Mouse (Mus musculus) forebrain, embryonic 16.5 days (tissue): ENCODE measurements around the gene Marco. TPM values are rescaled to one million over a fixed set of nuclear protein-coding genes. Genes with fewer than 3 reads are reported as not detected.

Experiments used
- ATAC-seq: fragments of 200-750 bp; cut with Nextera tagmentation; 2 replicates; pipeline ENCODE4 v1.8.0; 2017; ENCODE audit warnings: mild to moderate bottlenecking, moderate library complexity
- H3K27ac ChIP-seq: fragments of 300-500 bp; sonication (generic); 2 replicates; pipeline ENCODE4 v1.5.1; 2014; ENCODE audit warnings: low read length, control low read depth
- H3K27me3 ChIP-seq: fragments of 300-500 bp; sonication (generic); replicated peaks from 2 replicates; pipeline ENCODE4 v1.6.1; 2014; ENCODE audit warnings: low read length; ENCODE audit not compliant: control insufficient read depth, insufficient read depth
- H3K36me3 ChIP-seq: fragments of 300-500 bp; sonication (generic); 2 replicates; pipeline ENCODE4 v1.6.1; 2014; ENCODE audit not compliant: control insufficient read depth, insufficient read depth
- H3K4me1 ChIP-seq: fragments of 300-500 bp; sonication (generic); replicated peaks from 2 replicates; pipeline ENCODE4 v1.6.1; 2014; ENCODE audit warnings: low read length; ENCODE audit not compliant: control insufficient read depth, insufficient read depth
- H3K4me2 ChIP-seq: fragments of 300-500 bp; sonication (generic); 2 replicates; pipeline ENCODE4 v1.6.1; 2014; ENCODE audit warnings: mild to moderate bottlenecking, low read length, control low read depth
- H3K4me3 ChIP-seq: fragments of 300-500 bp; sonication (generic); replicated peaks from 2 replicates; pipeline ENCODE4 v1.5.1; 2014; ENCODE audit warnings: mild to moderate bottlenecking, low read length, control low read depth
- H3K9ac ChIP-seq: fragments of 300-500 bp; sonication (generic); replicated peaks from 2 replicates; pipeline ENCODE4 v1.6.1; 2014; ENCODE audit warnings: low read depth, low read length, control low read depth
- H3K9me3 ChIP-seq: fragments of 300-500 bp; sonication (generic); 2 replicates; pipeline ENCODE4 v1.6.1; 2016; ENCODE audit warnings: low read length; ENCODE audit not compliant: control insufficient read depth
- WGBS: fragments of 180-500 bp; shearing (Covaris S2); extraction: QIAGEN DNeasy Blood & Tissue Kit; methylation state at CpG from one replicate; pipeline ENCODE4 v1.1.7; 2014; 5-methylcytosine and 5-hydroxymethylcytosine counted together
- polyA plus RNA-seq: library from polyadenylated mRNA; unstranded; fragments of >200 nt; fragmentation: Nextera tagmentation; extraction: Ambion mirVana; gene quantifications from 2 replicates; pipeline ENCODE4 v1.2.1, GENCODE M21; 2015

Marco gene
- 0.10 and 0.12 TPM in 2 replicates for polyA plus RNA-seq

- no peak within 1 kb of the TSS for H3K9ac ChIP-seq
- H3K4me2 ChIP-seq, result no peak within 1 kb of the TSS
- no peak for ATAC-seq
- H3K9me3 ChIP-seq, result no peaks in the 10 kb centered on the region
- no peaks in the 10 kb centered on the region for H3K36me3 ChIP-seq
- no peak within 1 kb of the TSS for H3K4me3 ChIP-seq
- H3K4me1 ChIP-seq, result no peaks in the 10 kb centered on the region
- H3K27me3 ChIP-seq, result no peaks in the 10 kb centered on the region
- WGBS, result 73% methylated on average over 1 of the region's 1 CpGs
- H3K27ac ChIP-seq, result no peak within 1 kb of the TSS
Measured at GRCm38 (mm10) chr1:120504924-120505323, at the start of gene Marco. TSS of gene Marco (minus strand) at chr1:120505024.

- no peaks in the 10 kb centered on the region for H3K36me3 ChIP-seq
- WGBS, result 83% methylated on average over 7 of the region's 7 CpGs
- no peak for ATAC-seq
- H3K9me3 ChIP-seq, result no peaks in the 10 kb centered on the region
- H3K4me3 ChIP-seq, result no peak overlapping the region
- no peak overlapping the region for H3K4me2 ChIP-seq
- H3K4me1 ChIP-seq, result no peaks in the 10 kb centered on the region
- H3K9ac ChIP-seq, result no peak overlapping the region
- no peaks in the 10 kb centered on the region for H3K27me3 ChIP-seq
- no peak overlapping the region for H3K27ac ChIP-seq
Measured at GRCm38 (mm10) chr1:120539506-120540029, 34.7 kb upstream of the Marco start.

- H3K27me3 ChIP-seq, result no peaks in the 10 kb centered on the region
- H3K9ac ChIP-seq, result no peak overlapping the region
- no peaks in the 10 kb centered on the region for H3K9me3 ChIP-seq
- no peak overlapping the region for H3K4me2 ChIP-seq
- H3K4me1 ChIP-seq, result no peaks in the 10 kb centered on the region
- no peak overlapping the region for H3K27ac ChIP-seq
- no peak overlapping the region for H3K4me3 ChIP-seq
- H3K36me3 ChIP-seq, result no peaks in the 10 kb centered on the region
- WGBS, result 87% methylated on average over 1 of the region's 1 CpGs
- ATAC-seq, result no peak
Measured at GRCm38 (mm10) chr1:120536998-120537397, 32.2 kb upstream of the Marco start.

- Histone ChIP-seq H3K36me3 (no peaks in the 10 kb centered on the region), H3K9me3 (no peaks in the 10 kb centered on the region), H3K4me3 (no peak overlapping the region), H3K4me1 (no peaks in the 10 kb centered on the region), H3K27ac (no peak overlapping the region), H3K9ac (no peak overlapping the region), H3K4me2 (no peak overlapping the region), H3K27me3 (no peaks in the 10 kb centered on the region)
- ATAC-seq, result no peak
- 88% methylated on average over 1 of the region's 1 CpGs for WGBS
Measured at GRCm38 (mm10) chr1:120535919-120536318, 31.1 kb upstream of the Marco start.

GRCm38 (mm10) chr1:120532321-120532916, 27.6 kb upstream of the Marco start:
- no peaks in the 10 kb centered on the region for H3K9me3 ChIP-seq
- no peaks in the 10 kb centered on the region for H3K36me3 ChIP-seq
- H3K27me3 ChIP-seq, result no peaks in the 10 kb centered on the region
- no peak for ATAC-seq
- no peaks in the 10 kb centered on the region for H3K4me1 ChIP-seq
- 77% methylated on average over 6 of the region's 6 CpGs for WGBS
- no peak overlapping the region for H3K27ac ChIP-seq
- H3K9ac ChIP-seq, result no peak overlapping the region
- H3K4me3 ChIP-seq, result no peak overlapping the region
- no peak overlapping the region for H3K4me2 ChIP-seq

GRCm38 (mm10) chr1:120531770-120532169, 26.9 kb upstream of the Marco start:
- Histone ChIP-seq H3K27ac (no peak overlapping the region), H3K9me3 (no peaks in the 10 kb centered on the region)
- 70% methylated on average over 3 of the region's 3 CpGs for WGBS

GRCm38 (mm10) chr1:120529881-120530280, 25.1 kb upstream of the Marco start:
- 92% methylated on average over 2 of the region's 2 CpGs for WGBS
- no peaks in the 10 kb centered on the region for H3K27me3 ChIP-seq
- H3K4me1 ChIP-seq, result no peaks in the 10 kb centered on the region
- H3K4me3 ChIP-seq, result no peak overlapping the region
- no peak for ATAC-seq
- H3K9me3 ChIP-seq, result no peaks in the 10 kb centered on the region
- H3K27ac ChIP-seq, result no peak overlapping the region
- H3K36me3 ChIP-seq, result no peaks in the 10 kb centered on the region
- H3K4me2 ChIP-seq, result no peak overlapping the region
- H3K9ac ChIP-seq, result no peak overlapping the region

More at GRCm38 (mm10) chr1:120531770-120532169, 26.9 kb upstream of the Marco start:
- no peak overlapping the region for H3K4me2 ChIP-seq
- H3K36me3 ChIP-seq, result no peaks in the 10 kb centered on the region
- H3K9ac ChIP-seq, result no peak overlapping the region
- H3K27me3 ChIP-seq, result no peaks in the 10 kb centered on the region
- no peaks in the 10 kb centered on the region for H3K4me1 ChIP-seq
- ATAC-seq, result no peak
- no peak overlapping the region for H3K4me3 ChIP-seq

GRCm38 (mm10) chr1:120517618-120518017, 12.8 kb upstream of the Marco start:
- Histone ChIP-seq H3K4me1 (no peaks in the 10 kb centered on the region), H3K9me3 (no peaks in the 10 kb centered on the region), H3K4me3 (no peak overlapping the region), H3K4me2 (no peak overlapping the region), H3K36me3 (no peaks in the 10 kb centered on the region), H3K27ac (no peak overlapping the region), H3K9ac (no peak overlapping the region), H3K27me3 (no peaks in the 10 kb centered on the region)
- ATAC-seq, result no peak
- 78% methylated on average over 7 of the region's 7 CpGs for WGBS

- 84% methylated on average over 3 of the region's 3 CpGs for WGBS
- Histone ChIP-seq H3K27ac (no peak overlapping the region), H3K9ac (no peak overlapping the region), H3K4me1 (no peaks in the 10 kb centered on the region), H3K9me3 (no peaks in the 10 kb centered on the region), H3K27me3 (no peaks in the 10 kb centered on the region), H3K4me3 (no peak overlapping the region), H3K36me3 (no peaks in the 10 kb centered on the region), H3K4me2 (no peak overlapping the region)
- ATAC-seq, result no peak
Measured at GRCm38 (mm10) chr1:120510311-120510710, 5.5 kb upstream of the Marco start.

- Histone ChIP-seq H3K36me3 (no peaks in the 10 kb centered on the region), H3K27ac (no peak overlapping the region), H3K27me3 (no peaks in the 10 kb centered on the region), H3K9ac (no peak overlapping the region), H3K4me3 (no peak overlapping the region), H3K4me1 (no peaks in the 10 kb centered on the region), H3K4me2 (no peak overlapping the region), H3K9me3 (no peaks in the 10 kb centered on the region)
- 89% methylated on average over 4 of the region's 4 CpGs for WGBS
- ATAC-seq, result no peak
Measured at GRCm38 (mm10) chr1:120508976-120509375, 4.2 kb upstream of the Marco start.
